Mouse (Mus musculus): ENCODE data around the gene Ndufv3.

DNA sequence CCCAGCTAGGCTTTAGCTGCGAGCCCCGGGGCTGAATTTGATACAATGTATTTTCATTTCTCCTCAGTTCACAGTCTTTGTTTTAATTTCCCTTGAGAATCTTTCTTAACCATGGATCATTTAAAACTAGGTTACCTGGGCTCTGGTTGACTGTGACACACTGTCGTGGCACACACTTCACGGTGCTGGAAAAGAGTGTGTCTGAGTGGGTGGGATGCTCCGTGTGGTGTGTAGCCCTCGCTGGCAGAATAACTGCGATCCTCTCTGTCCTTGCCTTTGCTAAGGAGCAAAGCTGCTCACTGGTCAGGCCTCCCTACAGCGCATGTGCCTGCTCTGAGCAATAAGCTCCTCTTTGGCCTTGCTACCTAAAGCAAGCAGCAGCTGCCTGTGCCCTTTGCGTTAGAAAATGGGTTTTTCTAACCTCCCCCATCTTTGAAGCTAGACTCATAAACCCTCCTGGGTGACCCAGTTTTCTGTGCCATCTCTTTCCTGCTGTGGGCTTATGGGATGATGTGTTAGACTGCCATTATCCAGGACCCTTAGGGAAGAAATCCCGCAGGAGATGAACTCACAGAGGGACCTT, 33.2 kb upstream of the Ndufv3 start:
- no peak for TF ChIP-seq CTCF (IDR thresholded peaks at IDR 0.05; ENCODE audit: low read depth)
- TF ChIP-seq EP300 (IDR thresholded peaks at IDR 0.05; ENCODE audit: low read depth) = no peak
